Mouse (Mus musculus) layer of hippocampus, adult 18-20 months (tissue): Measurements from ENCODE around the gene Gramd4. TPM values are rescaled to one million over a fixed set of nuclear protein-coding genes. Genes with fewer than 3 reads are reported as not detected.

ENCODE experiments used
- DNase-seq, 2 experiments: peaks; one replicate each; pipeline ENCODE4 v3.0.0; 2022; ENCODE audit warnings: low spot score in 2 of 2
- total RNA-seq, 2 experiments: library from RNA; stranded (reverse); gene quantifications; 2 replicates each; pipeline ENCODE4 v1.2.3; 2021

Gene Gramd4
- total RNA-seq, 2 experiments from 2014 or later: 30.7 to 34.5 TPM

GRCm38 (mm10) chr15:86069011-86069791, 11.7 kb downstream of the Gramd4 start:
- DNase-seq: no peak

- no peak for DNase-seq
Observed at GRCm38 (mm10) chr15:86070368-86070767, 12.9 kb downstream of the Gramd4 start.

- no peak for DNase-seq
Observed at GRCm38 (mm10) chr15:86071166-86071565, 13.7 kb downstream of the Gramd4 start.

GRCm38 (mm10) chr15:86074171-86074937, 16.9 kb downstream of the Gramd4 start:
- DNase-seq: no peak

- no peak for DNase-seq
Observed at GRCm38 (mm10) chr15:86075305-86076047, 18.0 kb downstream of the Gramd4 start.

GRCm38 (mm10) chr15:86076048-86076315, 18.5 kb downstream of the Gramd4 start:
- no peak for DNase-seq

GRCm38 (mm10) chr15:86076378-86076777, 18.9 kb downstream of the Gramd4 start:
- DNase-seq: no peak

GRCm38 (mm10) chr15:86077934-86078333, 20.4 kb downstream of the Gramd4 start:
- DNase-seq: no peak

- no peak for DNase-seq
Observed at GRCm38 (mm10) chr15:86078481-86079216, 21.2 kb downstream of the Gramd4 start.

- no peak for DNase-seq
Observed at GRCm38 (mm10) chr15:86079467-86079866, 22.0 kb downstream of the Gramd4 start.

GRCm38 (mm10) chr15:86079876-86080275, 22.4 kb downstream of the Gramd4 start:
- DNase-seq: no peak

- no peak for DNase-seq
Observed at GRCm38 (mm10) chr15:86080408-86080807, 22.9 kb downstream of the Gramd4 start.

- DNase-seq: no peak
Observed at GRCm38 (mm10) chr15:86081654-86082053, 24.2 kb downstream of the Gramd4 start.

- peak in 1 of 2 experiments; percentile 46 for DNase-seq
Observed at GRCm38 (mm10) chr15:86082551-86082961, 25.1 kb downstream of the Gramd4 start.

- no peak for DNase-seq
Observed at GRCm38 (mm10) chr15:86083261-86083741, 25.8 kb downstream of the Gramd4 start.

- peak in 1 of 2 experiments; percentile 34 for DNase-seq
Observed at GRCm38 (mm10) chr15:86085301-86086225, 28.1 kb downstream of the Gramd4 start.

GRCm38 (mm10) chr15:86086291-86086706, 28.8 kb downstream of the Gramd4 start:
- peak; percentile 46 to 61 for DNase-seq

GRCm38 (mm10) chr15:86087591-86088149, 30.2 kb downstream of the Gramd4 start:
- DNase-seq: peak in 1 of 2 experiments; percentile 32

- no peak for DNase-seq
Observed at GRCm38 (mm10) chr15:86088266-86088790, 30.8 kb downstream of the Gramd4 start.
